In genomic region chr6:100381046-100381445, GRCm38 (mm10) we compare ENCODE assay signal across 14 mouse cellular contexts.
DNase-seq lines count a peak whose midpoint lies in the region; ATAC-seq and TF ChIP-seq lines count a peak whose summit lies in the region.
"Had no signal": no experiment of that assay in that cellular context is flagged by ENCODE, and none has a peak within 500 bp of the region (broad histone marks: within the 10 kb centered on the region; RNA-seq: fewer than 3 reads in every experiment).

No protein-coding gene starts in this region.

- dilution Hi-C loops in CH12.LX (cut with MboI; ENCODE audit: extremely low pct_ligation_motif_present, extremely low pct_unique_long_range_greater_than_20kb, low sequenced_read_pairs) = no loop called here

- 50% methylated on average over 5 of the region's 5 CpGs for WGBS in liver, embryonic 11.5 days

- no peak overlapping the region for H3K9ac ChIP-seq in liver, embryonic 11.5 days (ENCODE audit: low read depth, low read length)
- H3K9ac ChIP-seq in CH12.LX (ENCODE audit: insufficient read depth, low read depth) = no peak overlapping the region
- H3K9ac ChIP-seq: lung, embryonic 14.5 days had no signal

- H3K4me3 ChIP-seq in liver, embryonic 11.5 days (ENCODE audit: low read depth, low read length) = no peak overlapping the region
- no peak overlapping the region for H3K4me3 ChIP-seq in CH12.LX (replicated peaks in 1 of 3; ENCODE audit: low read depth in 2 of 3, low read length in 2 of 3, poor library complexity in 1 of 3)

- H3K79me2 ChIP-seq in CH12.LX (replicated peaks; ENCODE audit: control insufficient read depth, extremely low read depth, insufficient read depth, poor library complexity, severe bottlenecking) = no peaks in the 10 kb centered on the region

- no peaks in the 10 kb centered on the region for H3K36me3 ChIP-seq in liver, embryonic 11.5 days (ENCODE audit: control insufficient read depth, insufficient read depth, low read length)
- no peaks in the 10 kb centered on the region for H3K36me3 ChIP-seq in CH12.LX (replicated peaks in 1 of 2; ENCODE audit: control insufficient read depth in 1 of 2, insufficient read depth in 1 of 2, low read length in 1 of 2)
- H3K36me3 ChIP-seq: G1E had no signal

- no peaks in the 10 kb centered on the region for H3K4me1 ChIP-seq in liver, embryonic 11.5 days (replicated peaks; ENCODE audit: control insufficient read depth, insufficient read depth, low read length)
- peaks cover 6 to 48% of the 10 kb centered on the region in 2 experiments; a peak in 3 of 4 replicates for H3K4me1 ChIP-seq in CH12.LX (ENCODE audit: control insufficient read depth in 1 of 2, insufficient read depth in 2 of 2)

- TF ChIP-seq POLR2A in CH12.LX (IDR thresholded peaks at IDR 0.05; ENCODE audit: low read depth, low read length) = no peak
- no peak for TF ChIP-seq POLR2A in brain, embryonic 14.5 days (IDR thresholded peaks at IDR 0.05; ENCODE audit: borderline replicate concordance, extremely low read depth, insufficient read depth, insufficient read length, poor library complexity, severe bottlenecking)

- TF ChIP-seq EP300 in CH12.LX (IDR thresholded peaks at IDR 0.05; ENCODE audit: low read length) = no peak

- in situ Hi-C loops in CH12.LX (cut with MboI; ENCODE audit: low pct_ligation_motif_present, low pct_unique_long_range_greater_than_20kb, low sequenced_read_pairs) = no loop called here

- no peak for TF ChIP-seq CTCF in CH12.LX (conservative IDR thresholded peaks at IDR 0.05 in 1 of 2, IDR thresholded peaks at IDR 0.05 in 1 of 2; ENCODE audit: low read depth in 2 of 2, low read length in 2 of 2)
- TF ChIP-seq CTCF in brain, embryonic 14.5 days (IDR thresholded peaks at IDR 0.05; ENCODE audit: borderline replicate concordance, extremely low read depth, insufficient read depth, insufficient read length) = no peak

- DNase-seq in liver = peak; percentile 18
- DNase-seq in liver, embryonic 11.5 days (ENCODE audit: low spot score) = no peak
- peak; percentile 64 for DNase-seq in CH12.LX (ENCODE audit: extremely low read depth)
- peak; percentile 17 for DNase-seq in brain, embryonic 14.5 days (ENCODE audit: low read depth)
- no peak for DNase-seq in adrenal gland, postnatal 14 days
- DNase-seq in T-cell, adult 2 months (ENCODE audit: low spot score) = no peak
- DNase-seq in kidney, postnatal 4 days = no peak
- DNase-seq: adrenal gland, postnatal 25 days; cerebellum, postnatal 36 days; heart, postnatal 10 days; right cerebral cortex, adult 18-20 months had no signal

- no peak for TF ChIP-seq RAD21 in CH12.LX (IDR thresholded peaks at IDR 0.05; ENCODE audit: low read depth, low read length)

- H3K27ac ChIP-seq in liver, embryonic 11.5 days (ENCODE audit: low read depth, low read length) = no peak overlapping the region
- no peak overlapping the region for H3K27ac ChIP-seq in CH12.LX (ENCODE audit: insufficient read depth, low read depth)

- H3K27me3 ChIP-seq in liver, embryonic 11.5 days (replicated peaks; ENCODE audit: control insufficient read depth, insufficient read depth, low read length) = peaks cover 3% of the 10 kb centered on the region; the same call in 1 of the 2 replicates
- H3K27me3 ChIP-seq in CH12.LX (replicated peaks) = no peaks in the 10 kb centered on the region

- no peak overlapping the region for H3K4me2 ChIP-seq in liver, embryonic 11.5 days
- H3K4me2 ChIP-seq in CH12.LX (ENCODE audit: insufficient read depth, low read depth, poor library complexity, severe bottlenecking) = no peak overlapping the region
- H3K4me2 ChIP-seq: lung, embryonic 14.5 days had no signal

- no peaks in the 10 kb centered on the region for H3K9me3 ChIP-seq in liver, embryonic 11.5 days (ENCODE audit: control insufficient read depth, low read length)
- no peaks in the 10 kb centered on the region for H3K9me3 ChIP-seq in CH12.LX (replicated peaks; ENCODE audit: low read length)

- ATAC-seq in liver, embryonic 11.5 days (replicated peaks; ENCODE audit: low FRiP score) = no peak
- ATAC-seq in megakaryocyte progenitor cell, adult 5-6 weeks (replicated peaks; ENCODE audit: poor library complexity) = peak; percentile 88

TF ChIP-seq in CH12.LX, 34 proteins besides CTCF, POLR2A, EP300 and RAD21:
- TF ChIP-seq IRF4 (IDR thresholded peaks at IDR 0.05; ENCODE audit: low read depth, low read length) = no peak
- TF ChIP-seq BHLHE40 (IDR thresholded peaks at IDR 0.05; ENCODE audit: low read depth, low read length) = peak; percentile 70
- no peak for TF ChIP-seq MYC (IDR thresholded peaks at IDR 0.05; ENCODE audit: low read depth, low read length)
- no peak for TF ChIP-seq JUN (IDR thresholded peaks at IDR 0.05; ENCODE audit: insufficient read depth, low read depth, low read length)
- TF ChIP-seq ZKSCAN1 (IDR thresholded peaks at IDR 0.05; ENCODE audit: borderline replicate concordance, low read depth, low read length) = no peak
- TF ChIP-seq MEF2A (IDR thresholded peaks at IDR 0.05; ENCODE audit: borderline replicate concordance, low read depth, low read length) = no peak
- TF ChIP-seq ZNF384 (IDR thresholded peaks at IDR 0.05; ENCODE audit: low read depth, low read length) = peak; percentile 84

Comparison
In these comparisons a context has a peak if more than half of its experiments do, and no peak if none do; other contexts are left out.
1. DNase-seq: peak in liver (single experiment), CH12.LX (single experiment) and brain, embryonic 14.5 days (single experiment); none in liver, embryonic 11.5 days (single experiment), adrenal gland, postnatal 14 days (single experiment), T-cell, adult 2 months (single experiment) and kidney, postnatal 4 days (0 of 2).